Mouse (Mus musculus): Measurements from ENCODE around the gene Ntrk3.

The Ntrk3 gene

GRCm38 (mm10) chr7:78583678-78584077 is 154.1 kb downstream of the Ntrk3 start:
- in situ Hi-C loops (cut with MboI, MseI), result loop anchor here in 1 of 2 experiments (25.0 kb wide), 1 partner anchor 304 kb away; the partner anchor contains the start of gene Aen

GRCm38 (mm10) chr7:78581341-78581740 is 156.5 kb downstream of the Ntrk3 start:
- in situ Hi-C loops (cut with MboI, MseI), result loop anchor here in 1 of 2 experiments (25.0 kb wide), 1 partner anchor 306 kb away; the partner anchor contains the start of gene Aen

GRCm38 (mm10) chr7:78579461-78580234 is 158.2 kb downstream of the Ntrk3 start:
- in situ Hi-C loops (cut with MboI, MseI), result loop anchor here (5.0 to 25.0 kb wide), 3 partner anchors 63 to 308 kb away; partner anchors contain the start of gene Aen (in 1 of the 2)

GRCm38 (mm10) chr7:78578461-78579359 is 159.1 kb downstream of the Ntrk3 start:
- in situ Hi-C loops (cut with MboI, MseI), result loop anchor here (5.0 to 25.0 kb wide), 3 partner anchors 64 to 309 kb away; partner anchors contain the start of gene Aen (in 1 of the 2)

- in situ Hi-C loops (cut with MboI, MseI), result loop anchor here (5.0 to 25.0 kb wide), 3 partner anchors 64 to 309 kb away; partner anchors contain the start of gene Aen (in 1 of the 2)
Measured at GRCm38 (mm10) chr7:78578111-78578460, 159.7 kb downstream of the Ntrk3 start.

- in situ Hi-C loops (cut with MboI, MseI), result loop anchor here (5.0 to 25.0 kb wide), 3 partner anchors 65 to 310 kb away; partner anchors contain the start of gene Aen (in 1 of the 2)
Measured at GRCm38 (mm10) chr7:78577462-78578110, 160.2 kb downstream of the Ntrk3 start.

- in situ Hi-C loops (cut with MboI, MseI), result loop anchor here (5.0 to 25.0 kb wide), 3 partner anchors 65 to 310 kb away; partner anchors contain the start of gene Aen (in 1 of the 2)
Measured at GRCm38 (mm10) chr7:78576706-78577461, 160.9 kb downstream of the Ntrk3 start.

- in situ Hi-C loops (cut with MboI, MseI), result loop anchor here (5.0 to 25.0 kb wide), 3 partner anchors 66 to 311 kb away; partner anchors contain the start of gene Aen (in 1 of the 2)
Measured at GRCm38 (mm10) chr7:78576169-78576568, 161.6 kb downstream of the Ntrk3 start.

- in situ Hi-C loops (cut with MboI, MseI), result loop anchor here (5.0 to 25.0 kb wide), 3 partner anchors 67 to 312 kb away; partner anchors contain the start of gene Aen (in 1 of the 2)
Measured at GRCm38 (mm10) chr7:78575556-78575955, 162.3 kb downstream of the Ntrk3 start.

- in situ Hi-C loops (cut with MboI, MseI), result loop anchor here (5.0 to 10.0 kb wide), 2 partner anchors 196 to 314 kb away; no protein-coding TSS in a partner anchor
Measured at GRCm38 (mm10) chr7:78571196-78571595, 166.6 kb downstream of the Ntrk3 start.

- in situ Hi-C loops (cut with MboI, MseI), result no loop called here
Measured at GRCm38 (mm10) chr7:78569255-78569618, 168.6 kb downstream of the Ntrk3 start.

- in situ Hi-C loops (cut with MboI, MseI), result no loop called here
Measured at GRCm38 (mm10) chr7:78568411-78569254, 169.2 kb downstream of the Ntrk3 start.

- in situ Hi-C loops (cut with MboI, MseI), result no loop called here
Measured at GRCm38 (mm10) chr7:78566617-78567016, 171.2 kb downstream of the Ntrk3 start.

GRCm38 (mm10) chr7:78565386-78565785 is 172.4 kb downstream of the Ntrk3 start:
- in situ Hi-C loops (cut with MboI, MseI), result no loop called here

- in situ Hi-C loops (cut with MboI, MseI), result no loop called here
Measured at GRCm38 (mm10) chr7:78558503-78558902, 179.3 kb downstream of the Ntrk3 start.

GRCm38 (mm10) chr7:78555532-78555931 is 182.3 kb downstream of the Ntrk3 start:
- in situ Hi-C loops (cut with MboI, MseI), result no loop called here

- in situ Hi-C loops (cut with MboI, MseI), result no loop called here
Measured at GRCm38 (mm10) chr7:78549461-78549860, 188.4 kb downstream of the Ntrk3 start.

- in situ Hi-C loops (cut with MboI, MseI), result no loop called here
Measured at GRCm38 (mm10) chr7:78548721-78549120, 189.1 kb downstream of the Ntrk3 start.

- in situ Hi-C loops (cut with MboI, MseI), result no loop called here
Measured at GRCm38 (mm10) chr7:78546551-78546950, 191.3 kb downstream of the Ntrk3 start.
